Mouse (Mus musculus): ENCODE measurements at regions not wholly inside any gene's neighbourhood (a gene's known extent, or its start where the extent isn't known, plus 50 kb on each side); places are given as distances from the start of the nearest gene placed in this dataset.
A peak's percentile ranks its signal among the peaks of the same experiment; 100 is the strongest.
"Not testable (repeated sequence)": the region's sequence is repeated elsewhere in the genome, so short reads cannot be mapped to it uniquely, and the experiment has no call there.

- DNase-seq (ENCODE audit: low read depth) = no peak
Measured at GRCm38 (mm10) chr3:50643068-50643467, 199.7 kb upstream of the Slc7a11 start.

GRCm38 (mm10) chr3:50639907-50640323, 196.5 kb upstream of the Slc7a11 start:
- DNase-seq (ENCODE audit: low read depth) = no peak

- DNase-seq (ENCODE audit: low read depth) = no peak
Measured at GRCm38 (mm10) chr3:50634457-50635075, 191.2 kb upstream of the Slc7a11 start.

DNA sequence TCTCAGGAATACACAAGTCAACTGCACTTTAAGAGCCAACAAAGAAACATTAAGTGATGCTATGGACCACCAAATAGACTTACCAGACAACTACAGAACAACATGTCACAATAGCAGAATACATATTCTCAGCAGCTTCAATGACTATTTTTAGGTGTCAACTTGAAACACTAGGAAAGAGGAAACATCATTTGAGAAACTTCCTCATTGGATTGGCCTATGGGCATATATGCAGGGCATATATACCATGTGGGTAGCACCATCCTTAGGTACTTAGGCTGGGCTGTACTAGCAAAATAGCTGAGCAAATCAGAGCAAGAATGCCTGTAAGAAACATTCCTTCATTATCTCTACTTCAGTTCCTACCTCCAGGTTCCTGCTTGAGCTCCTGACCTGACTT, 187.9 kb upstream of the Slc7a11 start:
- no peak for DNase-seq (ENCODE audit: low read depth)

GRCm38 (mm10) chr3:50628092-50628696, 184.8 kb upstream of the Slc7a11 start:
- DNase-seq (ENCODE audit: low read depth) = peak; percentile 39

DNA sequence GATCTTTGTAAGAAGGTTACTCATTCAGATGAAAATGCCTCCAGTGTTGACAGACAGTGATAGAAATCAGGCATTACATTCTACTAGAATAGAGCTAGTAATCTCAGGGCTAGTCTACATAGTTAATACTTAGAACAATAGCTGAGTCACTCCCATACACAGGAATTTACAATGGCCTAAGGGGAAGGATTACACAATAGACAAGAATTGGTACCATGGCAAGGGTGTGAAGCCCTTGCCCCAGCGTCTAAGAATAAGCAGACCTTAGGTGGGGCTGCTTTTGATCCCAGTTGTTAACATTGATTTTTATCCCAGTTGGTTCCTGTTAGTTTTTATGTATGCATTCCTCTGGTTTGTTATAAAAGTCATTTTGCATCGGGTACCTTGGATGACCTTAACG, 177.8 kb upstream of the Slc7a11 start:
- not testable (repeated sequence) for DNase-seq (ENCODE audit: low read depth)

DNA sequence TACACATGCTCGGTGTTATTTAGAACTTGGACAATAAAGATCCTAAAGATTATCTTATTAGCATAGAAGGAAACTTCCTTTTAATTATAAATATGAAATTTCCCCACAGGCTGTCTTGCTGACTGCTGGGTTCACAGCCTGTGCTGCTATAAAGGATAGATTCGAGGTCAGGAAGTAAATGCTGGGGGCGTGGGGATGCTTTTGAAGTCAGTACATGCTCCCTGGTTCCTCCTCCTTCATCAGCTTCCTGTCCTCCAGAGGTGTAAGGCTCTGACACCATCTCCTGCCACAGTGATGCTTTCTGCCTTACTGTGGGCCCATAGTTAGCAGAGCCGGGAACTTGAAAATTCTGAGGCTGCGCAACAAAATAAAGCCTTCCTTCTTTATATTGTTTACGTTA, 175.6 kb upstream of the Slc7a11 start:
- peak; percentile 6 for DNase-seq (ENCODE audit: low read depth)

DNA sequence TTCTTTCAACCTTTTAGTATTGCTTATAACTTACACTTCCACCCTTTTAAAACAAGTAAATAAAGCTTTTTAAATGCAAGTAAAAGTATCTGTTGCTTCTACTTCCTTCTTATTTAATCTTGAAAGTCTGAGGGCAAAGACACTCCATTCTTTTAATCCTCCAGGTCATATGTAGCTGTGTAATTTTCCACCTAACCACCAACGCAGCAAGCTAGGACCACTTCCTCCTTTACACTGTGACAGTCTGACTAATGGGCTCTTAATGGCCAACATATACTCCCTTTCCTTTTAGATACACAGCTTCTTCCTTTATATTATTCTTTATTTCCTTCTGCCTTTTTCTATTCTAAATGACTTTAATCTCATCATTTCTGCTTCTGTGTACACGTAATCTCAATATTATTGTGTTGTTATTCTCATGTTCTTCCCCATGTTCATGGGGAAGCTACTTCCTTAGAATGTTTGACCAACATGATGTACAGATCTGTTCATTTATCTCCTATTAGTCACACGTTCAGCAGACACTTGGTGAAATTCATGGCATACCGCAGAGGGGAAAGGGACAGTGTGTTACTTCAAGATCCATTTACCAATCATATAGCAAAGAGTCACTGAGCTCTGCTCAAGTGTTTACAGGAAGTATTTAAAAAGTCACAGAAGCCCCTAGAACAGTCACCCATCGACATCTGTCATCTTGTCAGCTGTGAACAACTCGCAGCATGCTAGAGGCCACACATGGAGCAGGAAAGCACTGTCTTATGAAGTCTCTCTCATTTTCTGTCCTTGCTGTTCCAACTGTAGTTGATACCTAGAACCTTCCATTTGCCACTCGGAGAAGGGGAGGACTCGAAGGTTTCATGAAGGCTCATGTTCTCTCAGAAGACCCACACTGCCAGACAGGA, 172.2 kb upstream of the Slc7a11 start:
- DNase-seq (ENCODE audit: low read depth) = no peak

- no peak for DNase-seq (ENCODE audit: low read depth)
Measured at GRCm38 (mm10) chr3:50613011-50613410, 169.6 kb upstream of the Slc7a11 start.

DNA sequence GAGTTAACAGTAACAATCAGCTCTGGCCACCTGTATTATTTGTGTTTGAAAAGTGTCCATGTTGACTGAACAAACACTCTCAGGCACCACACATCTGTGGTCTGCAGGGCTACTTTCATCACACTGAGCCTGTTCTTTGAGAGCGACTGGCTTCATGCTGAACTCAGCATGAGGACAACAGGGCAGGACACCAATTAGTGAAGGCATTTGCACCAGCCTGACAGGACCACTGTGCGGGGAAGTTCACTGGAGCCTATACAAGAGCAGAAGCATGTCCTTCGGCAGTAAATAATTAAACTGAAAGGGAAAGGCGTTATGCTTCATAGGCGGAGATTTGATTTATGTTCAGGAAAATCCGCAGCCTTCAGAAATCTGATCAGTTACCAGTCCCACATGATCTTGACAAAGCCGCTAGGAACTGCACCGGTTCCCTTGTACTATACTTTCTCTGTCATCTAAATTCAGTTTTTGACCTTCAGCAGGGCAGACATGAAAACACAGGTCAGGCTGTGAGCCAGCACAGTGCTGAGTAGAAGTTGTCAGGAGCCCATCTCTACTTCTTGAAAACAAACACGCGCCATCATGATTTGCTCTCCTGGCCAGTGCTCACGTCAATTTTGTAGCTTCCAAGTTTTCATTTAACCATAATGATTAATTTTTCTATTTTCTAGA, 166.1 kb upstream of the Slc7a11 start:
- no peak for DNase-seq (ENCODE audit: low read depth)

- no peak for DNase-seq (ENCODE audit: low read depth)
Measured at GRCm38 (mm10) chr3:50607736-50608135, 164.3 kb upstream of the Slc7a11 start.

GRCm38 (mm10) chr3:50606986-50607385, 163.6 kb upstream of the Slc7a11 start:
- DNase-seq (ENCODE audit: low read depth) = no peak

DNA sequence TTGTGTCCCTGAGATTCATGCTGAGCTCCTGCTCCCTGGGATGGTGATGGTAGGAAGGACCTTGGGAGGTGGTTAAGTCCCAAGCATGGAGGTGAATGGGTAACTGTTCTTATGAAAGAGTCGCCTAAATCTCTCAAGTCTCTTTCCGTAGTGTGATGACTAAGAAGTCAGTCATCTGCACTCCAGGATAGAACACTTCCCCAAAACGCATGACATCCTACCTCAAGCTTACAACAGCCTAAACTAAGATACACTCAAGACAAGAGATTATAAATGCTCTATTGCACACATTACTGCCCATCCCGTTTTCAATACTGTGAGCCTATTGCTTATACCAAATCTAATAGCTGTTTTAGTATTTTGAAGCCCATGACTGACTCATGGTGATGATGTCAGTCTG, 162.3 kb upstream of the Slc7a11 start:
- no peak for DNase-seq (ENCODE audit: low read depth)

GRCm38 (mm10) chr3:50603182-50603581, 159.8 kb upstream of the Slc7a11 start:
- DNase-seq (ENCODE audit: low read depth) = no peak

- DNase-seq (ENCODE audit: low read depth) = no peak
Measured at GRCm38 (mm10) chr3:50595732-50596131, 152.3 kb upstream of the Slc7a11 start.

- DNase-seq (ENCODE audit: low read depth) = no peak
Measured at GRCm38 (mm10) chr3:50584323-50584722, 140.9 kb upstream of the Slc7a11 start.

DNA sequence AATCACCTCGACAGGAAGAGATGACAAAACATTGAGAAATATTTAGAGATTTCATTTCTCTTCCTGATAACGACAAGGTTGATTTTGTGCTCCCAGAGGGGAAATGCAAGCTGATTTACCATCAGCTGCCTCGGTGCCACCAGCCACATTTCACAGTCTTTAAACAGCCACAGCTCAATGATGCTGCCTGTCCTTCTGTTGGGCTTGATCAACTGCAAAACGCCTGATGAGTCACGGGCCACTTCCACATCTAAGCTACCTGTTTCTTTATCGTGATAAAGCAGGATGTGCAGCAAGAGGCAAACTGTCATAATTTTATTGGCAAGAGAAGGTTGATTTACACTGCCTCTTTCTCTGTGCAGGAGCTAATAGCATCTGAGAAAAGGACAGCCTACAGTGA, 140.1 kb upstream of the Slc7a11 start:
- no peak for DNase-seq (ENCODE audit: low read depth)

- no peak for DNase-seq (ENCODE audit: low read depth)
Measured at GRCm38 (mm10) chr3:50574388-50574787, 131.0 kb upstream of the Slc7a11 start.

DNA sequence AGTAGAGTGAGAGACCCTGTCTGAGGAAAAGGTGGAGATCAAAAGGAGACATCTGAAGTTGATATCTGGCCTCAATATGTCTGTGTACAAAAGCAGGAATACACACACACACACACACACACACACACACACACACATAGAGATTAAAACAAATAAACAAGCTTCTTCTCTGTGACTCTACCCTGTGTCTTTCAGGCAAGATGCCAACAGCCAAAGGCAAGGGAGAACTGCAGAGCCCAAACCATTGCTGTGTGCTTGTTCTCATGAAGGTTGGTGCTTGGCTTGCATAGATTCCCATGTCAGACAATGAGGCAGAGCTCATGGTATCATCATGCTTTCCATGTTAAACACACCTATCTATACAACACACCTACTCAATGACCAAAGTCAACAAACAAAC, 126.6 kb upstream of the Slc7a11 start:
- DNase-seq (ENCODE audit: low read depth) = no peak

DNA sequence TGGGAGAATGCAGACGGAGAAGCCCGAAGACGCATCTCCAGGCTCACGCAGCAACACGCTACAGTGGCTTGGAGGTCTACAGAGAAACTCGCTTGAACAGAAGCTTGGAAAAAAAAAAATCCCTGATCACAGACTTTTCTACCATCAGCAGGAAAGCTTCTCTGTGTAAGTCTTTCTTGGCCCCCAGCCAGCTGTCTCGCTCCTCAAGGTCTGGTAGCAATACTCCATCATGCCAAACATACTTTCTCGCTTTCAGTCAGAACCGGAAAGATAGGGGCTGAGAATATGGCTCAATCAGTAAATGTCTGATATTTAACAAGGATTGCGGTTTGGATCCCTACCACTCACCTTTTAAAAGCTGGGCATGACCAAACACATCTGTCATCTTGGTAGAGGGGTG, 126.2 kb upstream of the Slc7a11 start:
- DNase-seq (ENCODE audit: low read depth) = no peak

- DNase-seq (ENCODE audit: low read depth) = no peak
Measured at GRCm38 (mm10) chr3:50554150-50554549, 110.7 kb upstream of the Slc7a11 start.

DNA sequence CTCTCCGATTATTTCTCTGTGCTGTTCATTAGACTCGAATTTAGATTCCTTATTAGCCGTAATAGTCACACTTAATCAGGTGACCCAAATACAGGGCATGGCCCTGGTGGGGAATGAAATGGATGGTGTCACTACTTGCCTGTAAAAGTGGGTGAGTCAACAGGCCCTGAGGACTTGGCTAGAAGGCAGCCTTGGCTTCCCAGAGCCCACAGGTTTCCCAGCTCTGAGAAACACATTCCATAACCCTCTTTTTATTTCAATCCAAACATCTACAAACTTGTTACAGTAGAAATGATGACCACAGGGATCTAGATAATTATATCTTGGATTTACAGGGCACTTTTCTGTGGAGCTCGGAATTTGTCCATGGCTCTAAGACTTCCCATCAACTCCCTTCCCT, 105.2 kb upstream of the Slc7a11 start:
- no peak for DNase-seq (ENCODE audit: low read depth)

DNA sequence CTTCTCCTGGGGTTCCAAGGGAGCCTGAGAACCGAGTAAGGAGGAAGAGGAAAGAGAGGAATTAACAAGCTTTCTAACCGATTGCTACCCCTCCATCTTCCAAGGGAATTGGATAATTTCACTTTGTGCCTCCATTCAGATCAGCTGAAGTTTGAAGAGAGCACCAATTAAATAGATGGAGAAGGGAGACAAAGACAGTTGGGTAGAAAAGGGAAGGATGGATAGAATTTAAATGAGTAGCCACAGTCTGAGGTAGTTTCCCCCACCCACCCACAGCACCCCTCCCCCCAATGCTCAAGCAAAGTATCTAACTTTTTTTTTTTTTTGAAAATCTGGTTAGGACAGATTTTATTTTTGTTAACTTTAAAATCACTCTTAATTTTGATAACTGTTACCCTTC, 87.2 kb upstream of the Slc7a11 start:
- DNase-seq (ENCODE audit: low read depth) = no peak
